Mouse (Mus musculus) left cerebral cortex, postnatal 4 days (tissue): ENCODE data around the gene Sorbs2. TPM values are rescaled to one million over a fixed set of nuclear protein-coding genes. Genes with fewer than 3 reads are reported as not detected.

Experiments
- DNase-seq: peaks from one replicate; pipeline ENCODE4 v3.0.0-alpha.2; 2022
- intact Hi-C: fragments of 180-260 bp; cut with DNase I; formaldehyde crosslinking; loops from one replicate; pipeline ENCODE4 v1.15.1; 2025
- total RNA-seq, 2 experiments: library from RNA; stranded (reverse); gene quantifications; 2 replicates each; pipeline ENCODE4 v1.2.3; 2021

The Sorbs2 gene
- total RNA-seq, 2 experiments from 2014 or later = 125 to 130 TPM

GRCm38 (mm10) chr8:45737266-45737665 is 229.7 kb downstream of the Sorbs2 start:
- no peak for DNase-seq
- intact Hi-C loops = no loop called here

- intact Hi-C loops = no loop called here
- no peak for DNase-seq
Observed at GRCm38 (mm10) chr8:45743326-45743725, 235.7 kb downstream of the Sorbs2 start.

GRCm38 (mm10) chr8:45743739-45744138 is 236.2 kb downstream of the Sorbs2 start:
- intact Hi-C loops = no loop called here
- no peak for DNase-seq

GRCm38 (mm10) chr8:45751512-45752502 is 244.2 kb downstream of the Sorbs2 start:
- intact Hi-C loops = no loop called here
- peak; percentile 35 for DNase-seq

- no peak for DNase-seq
- intact Hi-C loops = no loop called here
Observed at GRCm38 (mm10) chr8:45755482-45755881, 247.9 kb downstream of the Sorbs2 start.

DNA sequence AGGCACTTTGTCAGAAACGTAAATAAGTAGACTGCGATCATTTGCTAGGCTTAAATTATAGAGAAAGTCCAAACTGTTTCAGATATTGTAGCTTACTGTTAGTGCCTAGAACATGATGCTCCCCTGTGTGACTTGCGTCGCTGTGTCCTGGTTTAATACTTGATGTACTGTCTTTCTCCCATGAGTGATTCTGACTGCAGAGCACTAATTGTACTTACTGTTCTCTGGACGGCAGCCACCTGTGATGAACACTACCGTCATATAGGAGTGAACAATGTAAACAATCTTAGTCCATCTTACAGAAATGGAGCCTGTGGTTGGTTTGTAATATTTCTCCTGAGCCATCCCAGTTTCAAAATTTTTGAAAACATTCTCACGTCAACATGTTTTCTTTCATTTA is 248.4 kb downstream of the Sorbs2 start:
- DNase-seq = no peak
- intact Hi-C loops = no loop called here

GRCm38 (mm10) chr8:45760622-45761021 is 253.0 kb downstream of the Sorbs2 start:
- no peak for DNase-seq
- intact Hi-C loops = no loop called here

- no peak for DNase-seq
- intact Hi-C loops = no loop called here
Observed at GRCm38 (mm10) chr8:45761053-45761452, 253.5 kb downstream of the Sorbs2 start.

GRCm38 (mm10) chr8:45762982-45763689 is 255.5 kb downstream of the Sorbs2 start:
- intact Hi-C loops = no loop called here
- DNase-seq = no peak

DNA sequence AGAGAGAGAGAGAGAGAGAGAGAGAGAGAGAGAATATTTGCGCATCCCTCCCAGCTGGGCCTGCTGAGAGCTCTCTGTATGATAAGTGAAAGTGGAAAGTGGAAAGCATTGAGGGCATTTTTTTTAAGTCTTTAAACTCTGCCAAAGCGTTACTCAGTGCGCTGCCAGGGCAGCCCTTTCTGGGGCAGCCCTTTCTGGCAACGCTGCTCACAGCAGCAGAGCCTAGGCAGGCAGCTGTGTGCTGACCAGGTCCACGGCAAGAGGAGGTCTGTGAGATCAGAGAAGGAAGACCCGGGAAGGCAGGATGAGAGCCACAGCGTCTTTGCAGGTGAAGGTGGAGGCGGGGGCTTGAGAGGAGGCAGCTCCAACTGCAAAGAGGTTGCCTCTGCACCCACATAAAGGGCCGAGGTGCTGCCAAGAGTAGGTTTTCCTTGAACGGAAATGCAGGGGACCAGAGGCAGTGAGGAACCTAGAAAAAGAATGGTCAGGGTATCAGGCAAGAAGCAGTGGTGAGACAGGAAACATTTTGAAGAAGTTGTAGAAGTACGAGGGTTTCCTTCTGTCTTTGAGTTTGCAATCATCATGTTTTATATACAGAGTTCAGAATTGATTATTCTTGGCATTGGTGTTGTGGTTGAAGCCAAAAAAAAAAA is 256.2 kb downstream of the Sorbs2 start:
- intact Hi-C loops = no loop called here
- DNase-seq = peak; percentile 59

- intact Hi-C loops = no loop called here
- DNase-seq = no peak
Observed at GRCm38 (mm10) chr8:45766138-45766537, 258.6 kb downstream of the Sorbs2 start.

GRCm38 (mm10) chr8:45774841-45775240 is 267.3 kb downstream of the Sorbs2 start:
- intact Hi-C loops = loop anchor here (10.0 kb wide), 1 partner anchor 140 kb away; no protein-coding TSS in a partner anchor
- no peak for DNase-seq

- intact Hi-C loops = loop anchor here (10.0 kb wide), 1 partner anchor 141 kb away; no protein-coding TSS in a partner anchor
- no peak for DNase-seq
Observed at GRCm38 (mm10) chr8:45775481-45775880, 267.9 kb downstream of the Sorbs2 start.

GRCm38 (mm10) chr8:45776366-45776765 is 268.8 kb downstream of the Sorbs2 start:
- intact Hi-C loops = loop anchor here (10.0 kb wide), 1 partner anchor 142 kb away; no protein-coding TSS in a partner anchor

DNA sequence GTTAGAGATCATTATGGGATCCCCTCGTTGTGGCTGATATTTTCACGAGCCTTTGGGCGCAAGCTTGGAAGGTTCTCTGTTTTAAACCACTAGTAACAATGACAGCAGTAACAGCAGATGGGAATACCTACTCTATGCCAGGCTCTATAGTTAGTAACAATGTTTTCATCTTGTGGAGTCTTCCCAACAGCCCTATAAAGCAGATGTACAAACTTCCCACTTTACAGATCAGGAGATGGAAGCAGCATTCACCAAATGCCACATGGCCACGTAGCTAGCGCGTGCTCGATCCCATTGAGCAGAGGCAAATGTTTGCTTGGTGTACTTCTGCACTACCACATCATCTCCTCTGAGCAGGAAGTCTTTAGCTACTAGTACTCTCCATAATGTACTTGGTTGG is 269.4 kb downstream of the Sorbs2 start:
- no peak for DNase-seq
- intact Hi-C loops = loop anchor here (10.0 kb wide), 1 partner anchor 142 kb away; no protein-coding TSS in a partner anchor

More at GRCm38 (mm10) chr8:45776366-45776765, 268.8 kb downstream of the Sorbs2 start:
- DNase-seq = no peak

GRCm38 (mm10) chr8:45780585-45780984 is 273.0 kb downstream of the Sorbs2 start:
- DNase-seq = no peak
- intact Hi-C loops = loop anchor here (5.0 kb wide), 1 partner anchor 328 kb away; no protein-coding TSS in a partner anchor

DNA sequence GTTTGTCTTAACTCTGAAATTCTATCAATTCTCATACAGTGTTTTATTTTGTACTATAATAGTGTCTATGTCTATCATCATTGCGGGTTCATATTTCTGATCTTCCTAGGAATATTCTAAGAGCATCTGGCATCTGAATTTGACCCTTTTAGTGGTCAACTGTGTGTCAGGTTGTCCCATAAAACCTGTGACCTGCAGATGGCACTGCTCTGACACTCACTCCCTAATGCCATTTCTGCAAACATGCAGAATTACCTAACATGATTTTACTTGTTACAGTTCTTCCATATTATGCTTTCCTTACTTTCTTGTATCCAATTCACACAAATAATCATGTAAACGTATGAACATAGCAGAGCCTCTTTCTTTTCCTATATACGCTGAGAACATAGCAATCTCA is 281.0 kb downstream of the Sorbs2 start:
- no peak for DNase-seq

DNA sequence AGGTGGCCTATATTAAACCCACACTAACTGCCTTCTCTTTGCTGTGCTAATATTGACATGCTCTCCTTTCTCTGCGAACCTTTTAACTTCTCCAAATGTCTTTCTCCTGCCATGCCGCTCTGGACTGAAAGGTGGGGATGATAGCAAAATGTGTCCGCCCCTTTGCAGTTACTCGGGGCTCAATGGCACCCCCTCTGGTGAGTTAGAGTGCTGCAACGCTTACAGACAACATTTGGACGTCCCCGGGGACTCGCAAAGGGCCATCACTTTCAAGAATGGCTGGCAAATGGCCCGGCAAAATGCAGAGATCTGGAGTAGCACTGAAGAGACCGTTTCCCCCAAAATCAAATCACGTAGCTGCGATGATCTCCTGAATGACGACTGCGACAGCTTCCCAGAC is 287.3 kb downstream of the Sorbs2 start:
- intact Hi-C loops = no loop called here
- peak; percentile 27 for DNase-seq

More for the DNA sequence above, 281.0 kb downstream of the Sorbs2 start:
- intact Hi-C loops = no loop called here

DNA sequence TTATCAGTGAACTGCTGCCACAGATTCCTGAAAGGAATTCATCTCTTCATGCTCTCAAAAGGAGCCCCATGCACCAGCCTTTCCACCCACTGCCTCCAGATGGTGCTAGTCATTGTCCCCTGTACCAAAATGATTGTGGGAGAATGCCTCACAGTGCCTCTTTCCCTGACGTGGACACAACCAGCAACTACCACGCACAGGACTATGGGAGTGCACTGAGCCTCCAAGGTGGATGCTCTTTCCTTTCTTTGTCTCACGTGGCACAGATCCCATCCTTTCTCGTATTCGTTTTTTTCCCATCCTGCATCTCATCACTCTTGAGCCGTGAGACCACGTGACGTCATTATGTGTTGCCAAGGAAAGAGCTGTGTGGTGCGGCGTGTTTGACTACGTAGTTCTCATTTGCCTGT is 288.7 kb downstream of the Sorbs2 start:
- intact Hi-C loops = no loop called here
- peak; percentile 64 for DNase-seq

DNA sequence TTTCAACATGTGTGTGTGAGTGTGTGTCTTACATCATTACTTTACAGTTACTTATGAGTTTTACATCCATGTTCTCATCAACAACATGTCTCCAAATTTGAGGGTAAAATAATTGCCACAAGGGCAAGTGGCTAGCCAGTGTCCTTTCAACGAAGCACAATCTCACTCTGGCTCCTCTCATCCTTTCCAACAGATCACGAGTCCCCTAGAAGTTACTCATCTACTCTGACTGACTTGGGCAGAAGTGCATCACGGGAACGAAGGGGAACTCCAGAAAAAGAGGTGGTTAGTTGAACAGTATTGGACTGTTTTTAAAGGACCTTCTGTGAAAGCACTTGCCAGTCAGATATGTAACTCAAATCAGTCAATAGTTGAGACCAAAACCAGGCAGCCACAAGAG is 291.9 kb downstream of the Sorbs2 start:
- intact Hi-C loops = no loop called here
- DNase-seq = no peak

DNA sequence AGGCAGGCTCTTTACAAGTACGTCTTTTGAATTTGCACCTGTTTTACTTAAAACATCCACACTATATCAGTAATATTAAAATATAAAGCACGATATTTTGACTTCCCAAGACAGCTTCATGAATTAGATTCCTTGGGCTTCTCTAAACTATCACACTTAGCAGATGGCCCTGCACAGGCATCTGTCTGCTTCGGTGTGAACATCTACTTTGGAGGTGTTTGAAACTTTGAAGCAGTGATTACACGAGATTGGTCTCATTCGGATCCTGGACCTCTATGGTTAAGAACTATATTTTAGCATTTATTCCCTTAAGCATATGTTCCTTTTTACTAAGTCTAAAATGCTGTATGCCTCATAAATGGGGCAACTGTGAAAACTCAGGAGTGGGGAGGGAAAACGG is 301.0 kb downstream of the Sorbs2 start:
- intact Hi-C loops = no loop called here
- no peak for DNase-seq
